Mouse (Mus musculus) MEL (cell line): Measurements from ENCODE around the gene Gm960. TPM values are rescaled to one million over a fixed set of nuclear protein-coding genes. Genes with fewer than 3 reads are reported as not detected.

Experiments used
- DNase-seq: peaks from one replicate; pipeline ENCODE4 v3.0.0; 2011; ENCODE audit warnings: low read depth, low spot score
- H3K27ac ChIP-seq: 2 replicates; pipeline ENCODE4 v1.5.1; 2012; ENCODE audit warnings: low read depth, mild to moderate bottlenecking, control low read depth, low read length, moderate library complexity; ENCODE audit not compliant: control insufficient read depth
- H3K27me3 ChIP-seq, 2 experiments: fragments of 150-350 bp in 1 of 2; sonication (generic) in 1 of 2; 2 replicates each; pipeline ENCODE4 v1.6.1; 2012; ENCODE audit warnings: low read length in 2 of 2, mild to moderate bottlenecking in 2 of 2, improper control_type of control experiment in 1 of 2, moderate library complexity in 1 of 2; ENCODE audit not compliant: insufficient read depth in 2 of 2, control insufficient read depth in 1 of 2
- H3K36me3 ChIP-seq, 2 experiments: 2 replicates each; pipeline ENCODE4 v1.6.1; 2012 to 2014; ENCODE audit warnings: low read length in 2 of 2, improper control_type of control experiment in 1 of 2, inconsistent platforms in 1 of 2, mild to moderate bottlenecking in 1 of 2; ENCODE audit not compliant: insufficient read depth in 2 of 2, control insufficient read depth in 1 of 2
- H3K4me1 ChIP-seq, 2 experiments: fragments of 150-350 bp in 1 of 2; sonication (generic) in 1 of 2; 2 replicates each; pipeline ENCODE4 v1.6.1; 2012; ENCODE audit warnings: low read length in 2 of 2, improper control_type of control experiment in 1 of 2, mild to moderate bottlenecking in 1 of 2; ENCODE audit not compliant: insufficient read depth in 2 of 2, control insufficient read depth in 1 of 2
- H3K4me3 ChIP-seq, 2 experiments: fragments of 150-350 bp in 1 of 2; sonication (generic) in 1 of 2; 2 replicates each; pipeline ENCODE4 v1.5.1; 2012; ENCODE audit warnings: low read depth in 2 of 2, low read length in 2 of 2, mild to moderate bottlenecking in 2 of 2, moderate library complexity in 2 of 2, control low read depth in 1 of 2, improper control_type of control experiment in 1 of 2; ENCODE audit not compliant: control insufficient read depth in 1 of 2, insufficient read depth in 1 of 2
- H3K79me2 ChIP-seq: 2 replicates; pipeline ENCODE4 v1.6.1; 2012; ENCODE audit warnings: mild to moderate bottlenecking, low read length, moderate library complexity; ENCODE audit not compliant: control insufficient read depth, poor library complexity, insufficient read depth
- H3K9ac ChIP-seq: 2 replicates; pipeline ENCODE4 v1.6.1; 2012; ENCODE audit warnings: low read depth, mild to moderate bottlenecking, control low read depth, low read length, moderate library complexity; ENCODE audit not compliant: control insufficient read depth, poor library complexity, severe bottlenecking
- H3K9me3 ChIP-seq: fragments of 150-350 bp; sonication (generic); replicated peaks from 2 replicates; pipeline ENCODE4 v1.6.1; 2012; ENCODE audit warnings: mild to moderate bottlenecking, low read length, improper control_type of control experiment, moderate library complexity; ENCODE audit not compliant: insufficient read depth
- ELF1 ChIP-seq: IDR thresholded peaks from 2 replicates; pipeline ENCODE4 v1.6.1; 2014; ENCODE audit warnings: low read depth, mild to moderate bottlenecking, inconsistent platforms, low read length, improper control_type of control experiment, moderate library complexity
- ETS1 ChIP-seq: IDR thresholded peaks from 2 replicates; pipeline ENCODE4 v1.6.1; 2012; ENCODE audit warnings: low read depth, mild to moderate bottlenecking, inconsistent platforms, low read length, improper control_type of control experiment, moderate library complexity
- GATA1 ChIP-seq: IDR thresholded peaks from 2 replicates; pipeline ENCODE4 v1.6.1; 2011; ENCODE audit warnings: low read depth, low read length, improper control_type of control experiment
- HCFC1 ChIP-seq: IDR thresholded peaks from 2 replicates; pipeline ENCODE4 v1.6.1; 2012; ENCODE audit warnings: low read depth, mild to moderate bottlenecking, inconsistent platforms, low read length, improper control_type of control experiment, moderate library complexity
- JUND ChIP-seq: IDR thresholded peaks from 2 replicates; pipeline ENCODE4 v1.6.1; 2011; ENCODE audit warnings: low read depth, mild to moderate bottlenecking, improper control_type of control experiment, low read length
- MAFK ChIP-seq: IDR thresholded peaks from 2 replicates; pipeline ENCODE4 v1.6.1; 2011; ENCODE audit warnings: low read depth, mild to moderate bottlenecking, low read length, improper control_type of control experiment, borderline replicate concordance
- MEF2A ChIP-seq: IDR thresholded peaks from 2 replicates; pipeline ENCODE4 v1.6.1; 2014; ENCODE audit warnings: low read depth, mild to moderate bottlenecking, inconsistent platforms, low read length, improper control_type of control experiment; ENCODE audit not compliant: poor library complexity, insufficient replicate concordance, severe bottlenecking; ENCODE audit errors: extremely low read depth
- MXI1 ChIP-seq: IDR thresholded peaks from 2 replicates; pipeline ENCODE4 v1.6.1; 2011; ENCODE audit warnings: mild to moderate bottlenecking, low read depth, low read length, improper control_type of control experiment
- MYC ChIP-seq: IDR thresholded peaks from 2 replicates; pipeline ENCODE4 v1.6.1; 2011; ENCODE audit warnings: low read depth, mild to moderate bottlenecking, low read length, improper control_type of control experiment, moderate library complexity
- POLR2A ChIP-seq, 2 experiments: IDR thresholded peaks; 2 replicates each; pipeline ENCODE4 v1.6.1; 2011 to 2012; ENCODE audit warnings: low read length in 2 of 2, mild to moderate bottlenecking in 2 of 2, control low read depth in 1 of 2, improper control_type of control experiment in 1 of 2, low read depth in 1 of 2, moderate library complexity in 1 of 2; ENCODE audit not compliant: control insufficient read depth in 1 of 2, insufficient read depth in 1 of 2, poor library complexity in 1 of 2
- SMC3 ChIP-seq: IDR thresholded peaks from 2 replicates; pipeline ENCODE4 v1.6.1; 2011; ENCODE audit warnings: low read depth, low read length, improper control_type of control experiment
- TBP ChIP-seq: IDR thresholded peaks from 2 replicates; pipeline ENCODE4 v1.8.0; 2011; ENCODE audit warnings: low read depth, low read length, improper control_type of control experiment
- UBTF ChIP-seq: IDR thresholded peaks from 2 replicates; pipeline ENCODE4 v1.6.1; 2012; ENCODE audit warnings: low read depth, mild to moderate bottlenecking, inconsistent platforms, low read length, improper control_type of control experiment, moderate library complexity, borderline replicate concordance; ENCODE audit not compliant: insufficient read depth
- USF2 ChIP-seq, 2 experiments: IDR thresholded peaks; 2 replicates each; pipeline ENCODE4 v1.6.1; 2011 to 2012; ENCODE audit warnings: improper control_type of control experiment in 2 of 2, low read length in 2 of 2, borderline replicate concordance in 1 of 2, inconsistent platforms in 1 of 2, low read depth in 1 of 2, mild to moderate bottlenecking in 1 of 2; ENCODE audit not compliant: insufficient read depth in 1 of 2
- ZKSCAN1 ChIP-seq: IDR thresholded peaks from 2 replicates; pipeline ENCODE4 v1.6.1; 2012; ENCODE audit warnings: low read depth, mild to moderate bottlenecking, inconsistent platforms, low read length, improper control_type of control experiment, moderate library complexity
- ZMIZ1 ChIP-seq: IDR thresholded peaks from 2 replicates; pipeline ENCODE4 v1.6.1; 2012; ENCODE audit warnings: low read depth, mild to moderate bottlenecking, inconsistent platforms, low read length, improper control_type of control experiment, moderate library complexity
- polyA plus RNA-seq, 2 experiments: library from polyadenylated mRNA; stranded (reverse) in 1 of 2; unstranded in 1 of 2; fragments of >175 nt in 1 of 2; fragments of >200 nt in 1 of 2; gene quantifications; 2 replicates each; pipeline versions ENCODE4 v1.2.1 to v1.2.4; 2012; ENCODE audit warnings: low replicate concordance in 2 of 2, low read depth in 1 of 2; ENCODE audit not compliant: insufficient read length in 2 of 2, insufficient read depth in 1 of 2, missing spikeins in 1 of 2
- total RNA-seq: library from RNA; depleted of rRNA; stranded (reverse); fragments of 300-350 nt; gene quantifications from 2 replicates; pipeline ENCODE4 v1.2.3, GENCODE M21; 2012

The Gm960 gene
- total and polyA plus RNA-seq, 3 experiments, result 2.1 to 2.3 TPM; not detected in 1

DNA sequence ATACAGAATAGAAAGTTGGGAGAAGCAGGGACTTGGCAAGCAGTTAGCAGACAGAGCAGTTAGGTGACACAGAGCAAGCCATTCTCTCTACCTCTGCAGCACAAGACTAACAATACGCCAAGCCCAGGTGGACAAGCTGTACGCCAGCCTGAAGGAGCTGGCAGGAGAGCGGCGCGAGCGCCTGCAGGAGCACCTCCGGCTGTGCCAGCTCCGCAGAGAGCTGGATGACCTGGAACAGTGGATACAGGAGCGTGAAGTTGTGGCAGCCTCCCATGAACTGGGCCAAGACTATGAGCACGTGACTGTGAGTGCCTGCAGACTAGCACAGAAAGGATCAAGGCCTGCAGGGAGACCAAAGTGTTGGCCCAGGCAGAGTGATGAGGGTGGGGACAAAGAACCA, 47.2 kb upstream of the Gm960 start:
- no peak for DNase-seq
- H3K4me3 ChIP-seq, result no peak overlapping the region
- TF ChIP-seq TBP (no peak), USF2 (IDR thresholded peaks at IDR 0.05; ENCODE audit: borderline replicate concordance in 1 of 2, insufficient read depth in 1 of 2, low read depth in 1 of 2, low read length in 2 of 2) (no peak), JUND (no peak), SMC3 (no peak), ZKSCAN1 (no peak), ETS1 (no peak), MXI1 (no peak), MYC (no peak), POLR2A (IDR thresholded peaks at IDR 0.05; ENCODE audit: control insufficient read depth in 1 of 2, insufficient read depth in 1 of 2, low read depth in 1 of 2, low read length in 2 of 2, poor library complexity in 1 of 2) (no peak), GATA1 (no peak), ZMIZ1 (no peak), HCFC1 (no peak), UBTF (no peak), ELF1 (no peak), MAFK (no peak)
- TF ChIP-seq, all 39 proteins: peak for 0
- H3K79me2 ChIP-seq, result no peaks in the 10 kb centered on the region
- no peaks in the 10 kb centered on the region for H3K36me3 ChIP-seq
- H3K9me3 ChIP-seq, result no peaks in the 10 kb centered on the region
- H3K9ac ChIP-seq, result no peak overlapping the region
- no peaks in the 10 kb centered on the region for H3K4me1 ChIP-seq
- no peak overlapping the region for H3K27ac ChIP-seq
- H3K27me3 ChIP-seq, result no peaks in the 10 kb centered on the region

DNA sequence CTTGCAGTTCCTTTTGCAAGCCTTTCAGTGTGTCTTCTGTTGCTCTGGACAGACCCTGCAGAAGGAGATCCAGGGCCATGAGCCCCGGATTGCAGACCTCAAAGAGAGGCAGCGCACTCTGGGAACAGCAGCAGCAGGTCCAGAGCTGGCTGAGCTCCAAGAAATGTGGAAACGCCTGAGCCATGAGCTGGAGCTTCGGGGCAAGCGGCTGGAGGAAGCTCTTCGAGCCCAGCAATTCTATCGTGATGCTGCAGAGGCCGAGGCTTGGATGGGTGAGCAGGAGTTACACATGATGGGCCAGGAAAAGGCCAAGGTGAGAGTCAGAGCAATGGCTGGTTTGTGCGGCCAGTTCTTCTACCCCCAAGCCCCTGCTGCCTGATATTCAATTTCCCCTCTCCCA, 46.6 kb upstream of the Gm960 start:
- DNase-seq, result no peak
- H3K4me3 ChIP-seq, result no peak overlapping the region
- H3K27me3 ChIP-seq, result no peaks in the 10 kb centered on the region
- no peaks in the 10 kb centered on the region for H3K36me3 ChIP-seq
- H3K9ac ChIP-seq, result no peak overlapping the region
- H3K27ac ChIP-seq, result no peak overlapping the region
- H3K4me1 ChIP-seq, result no peaks in the 10 kb centered on the region
- H3K9me3 ChIP-seq, result no peaks in the 10 kb centered on the region
- no peak for TF ChIP-seq JUND
- TF ChIP-seq MEF2A, result no peak
- no peaks in the 10 kb centered on the region for H3K79me2 ChIP-seq
